Mouse (Mus musculus) hindbrain, embryonic 15.5 days (tissue): ENCODE results near the gene Mrpl44. TPM values are rescaled to one million over a fixed set of nuclear protein-coding genes. Genes with fewer than 3 reads are reported as not detected.

Experiments used
- ATAC-seq: fragments of 200-750 bp; cut with Nextera tagmentation; 2 replicates; pipeline ENCODE4 v1.8.0; 2017; ENCODE audit warnings: low read depth, moderate number of reproducible peaks, moderate TSS enrichment; ENCODE audit not compliant: low FRiP score
- H3K27ac ChIP-seq: fragments of 300-500 bp; sonication (generic); replicated peaks from 2 replicates; pipeline ENCODE4 v1.5.1; 2015; ENCODE audit warnings: mild to moderate bottlenecking, inconsistent platforms
- H3K27me3 ChIP-seq: fragments of 300-500 bp; sonication (generic); 2 replicates; pipeline ENCODE4 v1.6.1; 2015; ENCODE audit warnings: control low read depth, inconsistent platforms
- H3K36me3 ChIP-seq: fragments of 300-500 bp; sonication (generic); 2 replicates; pipeline ENCODE4 v1.6.1; 2015; ENCODE audit warnings: control low read depth, inconsistent platforms
- H3K4me1 ChIP-seq: fragments of 300-500 bp; sonication (generic); replicated peaks from 2 replicates; pipeline ENCODE4 v1.6.1; 2015; ENCODE audit warnings: control low read depth, inconsistent platforms
- H3K4me2 ChIP-seq: fragments of 300-500 bp; sonication (generic); 2 replicates; pipeline ENCODE4 v1.6.1; 2015; ENCODE audit warnings: moderate library complexity, mild to moderate bottlenecking, inconsistent platforms
- H3K4me3 ChIP-seq: fragments of 300-500 bp; sonication (generic); 2 replicates; pipeline ENCODE4 v1.5.1; 2015; ENCODE audit warnings: mild to moderate bottlenecking, inconsistent platforms
- H3K9ac ChIP-seq: fragments of 300-500 bp; sonication (generic); 2 replicates; pipeline ENCODE4 v1.6.1; 2015; ENCODE audit warnings: inconsistent platforms
- H3K9me3 ChIP-seq: fragments of 300-500 bp; sonication (generic); 2 replicates; pipeline ENCODE4 v1.6.1; 2016; ENCODE audit warnings: control low read depth, inconsistent platforms
- WGBS: fragments of 180-500 bp; shearing (Covaris S2); methylation state at CpG from one replicate; pipeline ENCODE4 v1.1.7; 2015; 5-methylcytosine and 5-hydroxymethylcytosine counted together
- polyA plus RNA-seq: library from polyadenylated mRNA; unstranded; fragments of >200 nt; fragmentation: Nextera tagmentation; extraction: Ambion mirVana; gene quantifications from 2 replicates; pipeline ENCODE4 v1.2.1, GENCODE M21; 2015

The Mrpl44 gene
- 36.3 and 40.9 TPM in 2 replicates for polyA plus RNA-seq

DNA sequence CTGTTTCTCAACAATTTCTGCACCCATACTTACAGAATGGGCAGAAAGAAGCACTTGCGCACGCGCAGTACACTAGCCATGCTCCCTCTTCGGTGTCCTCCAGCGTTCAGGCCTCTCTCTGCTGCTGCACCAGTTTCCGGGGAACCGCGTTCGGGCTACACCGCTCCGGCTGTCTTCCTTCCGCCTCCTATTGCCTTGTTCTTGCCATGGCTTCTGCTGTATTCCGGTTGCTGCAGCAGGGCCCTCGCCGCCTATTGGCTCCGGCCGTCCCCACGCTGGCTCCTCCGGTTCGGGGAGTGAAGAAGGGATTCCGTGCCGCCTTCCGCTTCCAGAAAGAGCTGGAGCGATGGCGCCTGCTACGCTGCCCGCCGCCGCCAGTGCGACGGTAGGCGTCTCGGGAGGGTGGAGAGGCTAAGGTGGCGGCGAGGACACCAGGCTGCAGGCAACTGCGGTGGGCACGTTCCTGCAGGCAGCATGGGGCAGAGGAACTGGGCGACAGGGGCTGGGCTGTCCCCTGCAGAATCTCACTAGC is at the start of gene Mrpl44, which contains the start of gene Wdfy1:
Gene Mrpl44 (plus strand): TSS at position 92 of the 532 bp plus-strand sequence.
Gene Wdfy1 (minus strand): TSS at position 217 of the 532 bp plus-strand sequence.
- Histone ChIP-seq H3K4me1 (peaks cover 14% of the 10 kb centered on the region), H3K36me3 (peaks cover 29% of the 10 kb centered on the region), H3K4me3 (peak within 1 kb of the TSS; percentile 100), H3K9ac (peak within 1 kb of the TSS; percentile 99), H3K9me3 (no peaks in the 10 kb centered on the region), H3K27ac (peak within 1 kb of the TSS; percentile 93), H3K27me3 (no peaks in the 10 kb centered on the region), H3K4me2 (peak within 1 kb of the TSS; percentile 65)
- peak; percentile 99 for ATAC-seq
- WGBS, result under 1% methylated on average over 38 of the region's 38 CpGs

DNA sequence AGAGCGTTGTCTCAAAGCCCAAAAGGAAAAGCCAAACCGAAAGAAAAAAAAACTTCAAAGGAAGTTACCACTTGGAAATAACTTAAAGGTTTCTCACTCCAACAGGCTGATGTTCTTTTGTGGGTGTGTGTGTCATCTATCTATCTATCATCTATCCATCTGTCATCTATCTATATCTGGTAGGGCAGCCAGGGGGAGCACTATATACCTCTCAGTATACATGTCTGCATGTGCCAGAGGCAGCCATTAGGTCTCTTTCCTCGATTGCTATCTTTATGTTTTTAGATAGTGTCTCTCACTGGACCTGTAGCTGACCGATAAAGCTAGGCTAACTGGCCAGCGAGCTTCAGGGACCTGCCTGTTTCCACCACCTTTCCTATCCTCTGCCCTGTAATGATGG is 41.0 kb upstream of the Mrpl44 start:
- Histone ChIP-seq H3K27me3 (no peaks in the 10 kb centered on the region), H3K9me3 (no peaks in the 10 kb centered on the region), H3K4me3 (no peak overlapping the region), H3K4me1 (no peaks in the 10 kb centered on the region), H3K9ac (no peak overlapping the region), H3K27ac (no peak overlapping the region), H3K4me2 (no peak overlapping the region), H3K36me3 (peaks cover 26% of the 10 kb centered on the region)
- ATAC-seq, result no peak
- WGBS, result 89% methylated on average over 5 of the region's 5 CpGs

DNA sequence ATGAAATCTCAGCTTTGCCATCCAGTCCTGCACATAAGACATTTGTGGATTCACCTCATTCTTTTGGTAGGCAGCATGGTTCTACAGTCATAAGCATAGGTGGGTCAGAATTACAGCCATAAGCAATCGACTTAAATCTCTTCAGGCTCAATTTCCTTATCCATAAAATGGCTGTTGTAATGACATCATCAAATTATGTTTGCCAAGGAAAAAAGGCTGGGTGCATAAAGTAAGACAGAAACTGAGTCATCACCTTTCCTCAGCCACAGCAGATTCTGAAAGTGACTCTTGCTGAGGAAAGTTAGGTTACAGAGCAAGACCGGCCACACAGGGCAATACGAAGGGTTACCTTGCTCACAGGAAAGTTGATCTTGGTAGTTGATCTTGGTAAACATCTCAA is 39.4 kb upstream of the Mrpl44 start:
- ATAC-seq, result no peak
- no peaks in the 10 kb centered on the region for H3K4me1 ChIP-seq
- H3K4me2 ChIP-seq, result no peak overlapping the region
- 95% methylated on average over 3 of the region's 3 CpGs for WGBS
- no peak overlapping the region for H3K27ac ChIP-seq
- no peaks in the 10 kb centered on the region for H3K27me3 ChIP-seq
- peaks cover 26% of the 10 kb centered on the region for H3K36me3 ChIP-seq
- no peak overlapping the region for H3K9ac ChIP-seq
- no peaks in the 10 kb centered on the region for H3K9me3 ChIP-seq
- no peak overlapping the region for H3K4me3 ChIP-seq

DNA sequence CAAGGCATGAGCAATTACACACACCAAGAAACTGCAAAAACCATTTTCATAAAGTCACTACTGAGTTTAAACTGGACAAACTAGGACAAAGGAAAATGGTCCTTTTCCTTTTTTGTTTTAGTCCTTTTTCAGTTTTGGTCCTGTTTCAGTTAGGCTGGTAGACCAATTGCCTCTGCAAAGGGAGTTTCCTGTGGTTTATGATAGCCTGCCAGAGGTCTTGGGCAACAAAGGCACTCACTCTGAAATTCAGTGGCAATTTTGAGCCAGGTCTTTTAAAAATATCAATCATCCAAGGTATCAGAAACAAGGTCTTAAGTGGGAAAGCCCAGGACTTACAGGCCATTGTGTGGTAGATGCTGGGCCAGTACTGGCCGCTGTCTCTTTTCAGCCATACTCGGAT is 36.1 kb upstream of the Mrpl44 start:
- no peaks in the 10 kb centered on the region for H3K27me3 ChIP-seq
- no peaks in the 10 kb centered on the region for H3K9me3 ChIP-seq
- 85% methylated on average over 2 of the region's 2 CpGs for WGBS
- no peak overlapping the region for H3K4me3 ChIP-seq
- no peak for ATAC-seq
- no peak overlapping the region for H3K9ac ChIP-seq
- H3K36me3 ChIP-seq, result peaks cover 16% of the 10 kb centered on the region; the same call in 1 of the 2 replicates
- no peak overlapping the region for H3K27ac ChIP-seq
- no peak overlapping the region for H3K4me2 ChIP-seq
- H3K4me1 ChIP-seq, result no peaks in the 10 kb centered on the region

DNA sequence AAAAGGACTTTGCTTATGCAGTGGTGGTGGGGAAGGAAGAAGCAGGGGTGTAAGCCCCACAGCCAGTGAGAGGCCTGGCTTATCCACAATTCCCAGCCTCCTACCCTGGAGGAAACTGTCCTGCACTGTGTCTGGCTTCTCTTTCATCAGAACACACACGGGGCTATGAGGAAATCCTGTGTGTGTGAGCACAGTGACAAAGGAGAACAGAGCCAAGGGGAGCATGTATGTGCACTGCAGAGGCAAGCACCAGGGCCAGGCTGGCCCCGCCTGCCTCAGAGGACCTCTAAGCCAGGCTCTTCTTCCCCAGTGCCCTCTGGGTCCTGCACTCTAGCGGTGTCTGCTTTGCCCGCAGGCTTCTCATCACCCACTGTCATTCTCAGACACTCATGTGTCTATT is 34.8 kb upstream of the Mrpl44 start:
- Histone ChIP-seq H3K9me3 (no peaks in the 10 kb centered on the region), H3K27ac (no peak overlapping the region), H3K36me3 (peaks cover 16% of the 10 kb centered on the region; the same call in 1 of the 2 replicates), H3K4me1 (no peaks in the 10 kb centered on the region), H3K9ac (no peak overlapping the region), H3K4me2 (no peak overlapping the region), H3K27me3 (no peaks in the 10 kb centered on the region), H3K4me3 (no peak overlapping the region)
- WGBS, result 73% methylated on average over 4 of the region's 4 CpGs
- ATAC-seq, result no peak

DNA sequence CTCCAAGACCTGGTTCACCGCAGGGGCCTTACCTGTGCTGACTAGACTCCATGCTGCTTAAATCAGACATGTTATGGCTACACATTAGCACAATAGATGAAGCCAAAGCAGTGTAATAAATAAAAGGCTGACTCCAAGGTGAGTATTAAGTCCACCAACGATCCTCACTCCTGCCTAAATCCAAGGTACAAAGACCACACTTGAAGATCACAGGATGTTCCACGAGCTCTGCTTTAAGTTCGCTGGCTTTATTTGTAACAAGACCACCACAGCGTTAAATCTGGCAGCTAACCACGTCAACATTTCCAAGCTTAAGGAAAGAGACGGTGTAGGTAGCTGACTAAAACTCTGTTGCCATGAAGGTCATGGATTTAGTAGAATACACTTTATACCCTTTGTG is 32.9 kb upstream of the Mrpl44 start:
- ATAC-seq, result no peak
- WGBS, result 96% methylated on average over 7 of the region's 7 CpGs

DNA sequence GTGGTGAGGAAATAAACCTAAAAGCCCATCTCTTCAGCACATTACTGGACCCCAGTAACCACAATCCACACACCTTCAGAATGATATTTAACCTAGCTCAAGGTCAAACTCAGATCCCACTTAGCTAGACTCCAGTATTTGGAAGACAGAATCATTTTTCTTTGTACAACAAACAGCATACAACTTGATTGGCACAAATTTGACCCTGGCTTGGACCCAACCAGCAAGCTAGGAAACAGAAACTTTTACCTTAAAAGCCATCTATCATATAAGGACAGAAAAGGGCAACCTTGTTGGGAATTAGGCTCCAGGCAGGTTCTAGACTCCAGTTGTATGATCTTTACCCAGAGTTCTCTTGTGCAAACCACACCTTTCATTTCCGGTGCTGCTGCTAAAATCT is 32.4 kb upstream of the Mrpl44 start:
- Histone ChIP-seq H3K27ac (no peak overlapping the region), H3K4me1 (no peaks in the 10 kb centered on the region), H3K9ac (no peak overlapping the region), H3K36me3 (peaks cover 10% of the 10 kb centered on the region; the same call in 1 of the 2 replicates), H3K4me3 (no peak overlapping the region), H3K27me3 (no peaks in the 10 kb centered on the region), H3K4me2 (no peak overlapping the region), H3K9me3 (no peaks in the 10 kb centered on the region)
- no peak for ATAC-seq
- WGBS, result 95% methylated on average over 1 of the region's 1 CpGs

More for the DNA sequence above, 32.9 kb upstream of the Mrpl44 start:
- H3K4me1 ChIP-seq, result no peaks in the 10 kb centered on the region
- H3K4me3 ChIP-seq, result no peak overlapping the region
- H3K9ac ChIP-seq, result no peak overlapping the region
- H3K4me2 ChIP-seq, result no peak overlapping the region
- peaks cover 15% of the 10 kb centered on the region; the same call in 1 of the 2 replicates for H3K36me3 ChIP-seq
- no peak overlapping the region for H3K27ac ChIP-seq
- H3K9me3 ChIP-seq, result no peaks in the 10 kb centered on the region
- H3K27me3 ChIP-seq, result no peaks in the 10 kb centered on the region

DNA sequence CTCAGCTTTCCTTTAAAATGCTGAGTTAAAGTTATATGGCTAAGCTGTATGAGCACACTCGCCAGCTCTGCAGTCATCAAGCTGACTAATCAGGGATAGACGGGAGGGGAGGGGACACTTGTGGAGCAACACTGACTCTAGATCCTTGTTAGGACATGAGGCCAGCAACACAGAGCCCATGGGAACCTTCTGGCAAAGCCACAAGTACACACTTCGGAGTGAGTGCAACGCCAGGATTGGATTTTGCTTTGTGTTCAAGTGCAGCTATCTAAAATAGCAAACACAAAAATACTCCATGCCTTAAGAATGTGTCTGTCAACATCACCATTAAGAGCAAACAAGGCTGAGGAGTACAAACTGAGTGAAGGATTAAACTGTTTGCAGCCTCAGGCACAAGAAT is 29.8 kb upstream of the Mrpl44 start:
- Histone ChIP-seq H3K36me3 (peaks cover 3% of the 10 kb centered on the region; the same call in 1 of the 2 replicates), H3K9me3 (no peaks in the 10 kb centered on the region), H3K4me3 (no peak overlapping the region), H3K27ac (no peak overlapping the region), H3K9ac (no peak overlapping the region), H3K27me3 (no peaks in the 10 kb centered on the region), H3K4me2 (no peak overlapping the region), H3K4me1 (no peaks in the 10 kb centered on the region)
- 93% methylated on average over 4 of the region's 4 CpGs for WGBS
- ATAC-seq, result no peak

DNA sequence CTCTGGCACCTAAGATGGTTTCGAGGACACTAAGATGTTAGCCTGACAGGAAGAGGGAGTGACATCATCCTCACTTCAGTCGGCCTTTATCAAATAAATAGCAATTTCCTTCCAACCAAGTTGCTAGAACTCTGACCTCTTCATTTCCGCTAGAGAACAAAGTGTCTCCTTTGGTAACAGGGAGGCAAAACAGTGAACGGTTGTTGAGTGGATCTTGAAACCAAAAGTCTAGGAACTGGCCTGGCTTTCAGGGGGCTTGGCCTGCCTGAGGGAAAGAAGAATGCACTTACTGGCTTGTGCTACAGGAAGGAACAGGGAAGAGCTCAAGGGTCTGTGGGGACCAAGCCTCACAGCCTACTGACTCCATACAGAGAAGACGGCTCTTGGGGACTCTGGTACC is 24.6 kb upstream of the Mrpl44 start:
- H3K27ac ChIP-seq, result no peak overlapping the region
- no peaks in the 10 kb centered on the region for H3K36me3 ChIP-seq
- H3K9ac ChIP-seq, result no peak overlapping the region
- no peaks in the 10 kb centered on the region for H3K9me3 ChIP-seq
- no peak overlapping the region for H3K4me3 ChIP-seq
- H3K4me2 ChIP-seq, result no peak overlapping the region
- no peak for ATAC-seq
- no peaks in the 10 kb centered on the region for H3K27me3 ChIP-seq
- 87% methylated on average over 5 of the region's 5 CpGs for WGBS
- H3K4me1 ChIP-seq, result no peaks in the 10 kb centered on the region

DNA sequence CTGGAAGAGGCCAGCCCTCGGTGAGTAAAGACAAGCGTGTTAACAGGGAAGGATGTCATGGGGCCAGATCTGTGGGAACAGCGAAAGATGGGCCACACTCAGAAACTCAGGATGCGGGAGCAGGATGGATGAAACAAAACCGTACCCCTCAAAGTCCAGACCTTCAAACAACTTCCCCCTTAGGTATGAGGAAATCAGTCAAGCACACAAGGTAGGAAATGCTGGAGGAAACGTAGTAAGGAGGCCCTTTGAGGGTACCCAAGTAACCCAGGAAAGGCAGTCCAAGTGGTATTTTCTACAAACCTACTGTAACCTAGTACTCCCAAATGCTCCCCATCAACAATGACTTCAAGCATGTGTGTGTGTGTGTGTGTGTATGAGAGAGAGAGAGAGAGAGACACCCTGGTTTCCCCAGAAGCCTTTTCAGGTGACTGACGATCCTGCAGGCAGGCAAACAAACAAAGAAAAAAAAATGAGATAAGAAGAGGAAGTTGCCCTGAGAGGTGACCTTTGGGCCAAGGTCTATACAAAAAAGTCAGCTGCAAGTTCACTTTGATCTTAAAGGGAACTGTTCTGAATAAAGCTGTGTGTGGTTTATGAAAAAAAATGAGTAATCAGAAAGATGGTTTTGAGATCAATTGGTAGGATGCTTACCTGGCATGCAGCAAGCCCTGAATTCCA is 23.7 kb upstream of the Mrpl44 start:
- no peaks in the 10 kb centered on the region for H3K9me3 ChIP-seq
- no peak overlapping the region for H3K27ac ChIP-seq
- H3K4me2 ChIP-seq, result no peak overlapping the region
- H3K4me3 ChIP-seq, result no peak overlapping the region
- no peaks in the 10 kb centered on the region for H3K27me3 ChIP-seq
- 86% methylated on average over 7 of the region's 7 CpGs for WGBS
- ATAC-seq, result no peak
- H3K9ac ChIP-seq, result no peak overlapping the region
- 0 out of 2 replicates have a peak, but pooled peaks cover 6% of the 10 kb centered on the region for H3K4me1 ChIP-seq
- H3K36me3 ChIP-seq, result no peaks in the 10 kb centered on the region

DNA sequence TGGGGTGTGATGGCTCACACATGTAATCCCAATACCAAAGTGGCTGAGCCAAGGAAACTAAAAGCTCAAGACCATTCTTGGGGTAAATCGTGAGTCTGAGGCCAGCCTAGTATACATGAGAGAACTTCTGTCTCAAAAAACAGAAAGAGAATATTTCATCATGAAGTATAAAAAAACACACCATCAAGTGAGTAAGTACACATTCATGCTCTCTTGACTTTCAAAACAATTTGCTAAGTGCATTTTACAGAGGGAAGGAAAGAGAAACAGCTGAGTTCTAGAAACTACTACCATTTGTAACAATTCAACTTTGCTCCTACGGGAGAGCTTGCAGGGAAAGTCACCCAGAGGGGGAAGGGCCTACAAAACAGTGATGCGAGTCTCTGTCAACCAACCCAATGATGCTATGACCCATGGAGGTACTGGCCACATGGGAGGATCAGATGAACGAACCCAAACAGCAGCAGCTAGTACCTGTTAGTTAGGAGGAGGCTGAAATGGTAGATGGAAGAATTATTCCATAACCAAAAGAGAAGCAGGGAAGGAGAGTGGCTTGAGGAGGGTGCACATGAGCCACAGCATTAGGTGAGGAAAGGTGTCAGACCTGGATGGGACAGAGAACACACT is 23.0 kb upstream of the Mrpl44 start:
- Histone ChIP-seq H3K9me3 (no peaks in the 10 kb centered on the region), H3K27ac (no peak overlapping the region), H3K4me3 (no peak overlapping the region), H3K4me2 (no peak overlapping the region), H3K9ac (no peak overlapping the region), H3K27me3 (no peaks in the 10 kb centered on the region), H3K36me3 (no peaks in the 10 kb centered on the region), H3K4me1 (0 out of 2 replicates have a peak, but pooled peaks cover 8% of the 10 kb centered on the region)
- WGBS, result 91% methylated on average over 4 of the region's 4 CpGs
- no peak for ATAC-seq

DNA sequence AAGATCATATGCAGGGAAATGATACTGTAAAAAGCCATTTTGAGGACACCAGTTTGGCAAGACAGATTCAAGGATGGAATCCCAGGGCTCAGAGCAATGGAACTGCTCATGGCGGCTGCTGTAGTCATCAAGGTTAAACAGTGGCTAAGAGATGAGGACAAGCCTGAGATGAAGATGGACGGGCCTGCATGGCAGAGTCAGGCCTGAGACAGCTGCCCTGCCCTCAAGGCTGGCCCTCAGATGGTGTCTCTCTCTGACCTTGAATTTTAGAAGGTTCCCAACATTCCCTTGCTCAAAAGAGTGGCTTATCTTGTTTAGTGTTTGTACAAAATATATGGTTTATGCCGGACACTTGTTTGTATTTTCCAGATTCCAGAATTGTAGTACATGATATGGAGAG is 22.4 kb upstream of the Mrpl44 start:
- no peak for ATAC-seq
- Histone ChIP-seq H3K36me3 (no peaks in the 10 kb centered on the region), H3K9me3 (no peaks in the 10 kb centered on the region), H3K9ac (no peak overlapping the region), H3K4me3 (no peak overlapping the region), H3K27me3 (no peaks in the 10 kb centered on the region), H3K4me2 (no peak overlapping the region), H3K4me1 (peaks cover 8% of the 10 kb centered on the region; the same call in 1 of the 2 replicates), H3K27ac (no peak overlapping the region)
- 98% methylated on average over 3 of the region's 3 CpGs for WGBS
